Mouse (Mus musculus) inflammation-experienced regulatory T-cells (primary cell): ENCODE data around the gene Tubgcp5. TPM values are rescaled to one million over a fixed set of nuclear protein-coding genes. Genes with fewer than 3 reads are reported as not detected.

Experiments
- polyA plus RNA-seq, 2 experiments: library from polyadenylated mRNA; unstranded; fragments of 100-300 nt; shearing (Covaris generic); gene quantifications; one replicate each; pipeline ENCODE4 v1.2.1; 2017

The Tubgcp5 gene
- 10 to 100 TPM; 27.5 to 44.2 TPM for polyA plus RNA-seq

DNA sequence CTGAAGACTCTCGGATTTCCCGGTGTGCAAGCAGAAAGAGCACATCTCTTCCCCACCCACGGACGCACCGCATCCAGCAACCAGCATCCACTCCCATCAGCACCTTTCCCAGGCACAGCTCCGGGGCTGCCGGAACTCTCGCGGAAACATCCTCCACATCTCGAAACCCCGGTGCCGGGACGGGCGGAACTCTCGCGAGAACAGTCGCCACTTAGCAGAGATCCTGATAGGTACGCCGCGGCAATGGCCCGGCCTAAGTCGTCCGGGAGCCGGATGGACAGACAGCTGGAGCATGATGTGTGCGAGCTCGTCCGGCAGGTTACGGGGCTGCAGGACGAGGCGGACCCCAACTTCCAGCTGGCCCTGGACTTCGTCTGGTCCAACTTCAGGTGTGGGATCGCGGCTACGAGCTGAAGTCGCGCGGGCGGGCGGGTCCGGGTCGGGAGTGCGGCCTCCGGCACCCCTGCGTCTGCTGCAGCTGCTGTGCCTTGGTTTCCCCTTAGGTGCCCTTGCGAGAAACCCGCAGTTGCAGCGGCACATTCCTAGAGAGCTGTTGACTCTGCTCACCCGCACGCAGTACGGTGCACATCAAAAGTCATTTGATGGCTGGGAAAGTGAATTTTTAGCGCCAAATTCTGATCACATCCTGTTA, at the start of gene Tubgcp5:
Tubgcp5 (plus strand) TSS at position 203 of the 652 bp plus-strand sequence.

DNA sequence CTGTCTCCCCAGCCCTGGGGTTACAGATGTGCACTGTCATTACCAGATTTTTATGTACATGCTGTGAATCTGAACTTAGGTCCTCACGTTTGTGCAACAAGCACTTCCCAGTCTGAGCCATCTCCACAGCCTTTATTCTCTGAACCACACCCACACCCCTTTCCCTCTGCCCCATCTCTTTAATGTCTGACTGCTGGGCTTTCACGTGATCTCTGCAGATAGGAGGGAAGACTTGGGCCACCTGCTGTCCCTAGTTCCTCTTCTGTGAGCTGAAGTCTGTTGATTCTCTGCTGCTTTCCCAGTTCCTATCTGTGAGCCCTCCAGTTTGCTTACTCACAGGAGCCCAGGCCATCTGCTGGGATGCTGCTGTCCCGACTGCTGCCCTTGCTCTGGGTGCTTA, 26.0 kb upstream of the Tubgcp5 start, which contains the start of gene Siglech:
Siglech (plus strand) TSS at position 253 of the 400 bp plus-strand sequence.

DNA sequence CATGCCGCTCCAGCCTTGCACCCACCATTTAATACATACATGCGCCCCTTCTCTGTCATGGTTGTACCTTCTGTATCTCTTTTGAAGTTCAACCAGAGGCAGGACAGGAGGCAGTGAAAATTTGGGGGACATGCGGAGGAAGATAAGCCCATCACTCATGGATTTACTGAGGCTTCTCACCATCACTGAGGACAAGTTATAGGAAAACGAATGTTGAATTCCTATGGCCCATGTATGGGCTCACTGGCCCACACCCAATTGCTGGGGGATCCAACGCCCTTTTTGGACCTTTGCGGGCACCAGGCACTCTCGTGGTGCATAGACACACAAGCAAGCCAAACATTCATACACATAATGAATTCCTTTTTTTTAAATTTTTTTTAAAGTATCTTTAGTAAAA, 47.5 kb downstream of the Tubgcp5 start, which contains the start of gene Cyfip1:
Cyfip1 (plus strand) TSS at position 301 of the 400 bp plus-strand sequence.

Other genes with a start within 250 kb of the Tubgcp5 start
- gene Siglech, start 26.0 kb upstream of the Tubgcp5 start, polyA plus RNA-seq = under 1 TPM; 0.46 to 0.56 TPM
- 100 to 1,000 TPM in 1 of 2 experiments, 10 to 100 TPM in 1; 39.0 to 106 TPM for gene Cyfip1, start 47.6 kb downstream of the Tubgcp5 start, polyA plus RNA-seq
- gene Nipa2, start 168.3 kb downstream of the Tubgcp5 start, polyA plus RNA-seq = 10 to 100 TPM; 39.4 to 47.2 TPM
- gene Nipa1, start 225.8 kb downstream of the Tubgcp5 start, polyA plus RNA-seq = 1 to 10 TPM in 1 of 2 experiments, under 1 TPM in 1; 0.61 to 1.2 TPM